Comparison of ENCODE assay signal across 8 mouse cellular contexts in genomic region chr1:37448361-37449095, GRCm38 (mm10). TPM values are rescaled to one million over a fixed set of nuclear protein-coding genes. Genes with fewer than 3 reads are reported as not detected.
DNase-seq lines count a peak whose midpoint lies in the region; ATAC-seq and TF ChIP-seq lines count a peak whose summit lies in the region.

No protein-coding gene starts in this region.

- H3K9ac ChIP-seq in liver, adult 2 months (ENCODE audit: low read depth, low read length), result no peak overlapping the region
- H3K9ac ChIP-seq in liver, embryonic 12.5 days, result no peak overlapping the region
- no peak overlapping the region for H3K9ac ChIP-seq in lung, postnatal 0 days (replicated peaks; ENCODE audit: low read depth)

- no peak for ATAC-seq in liver, embryonic 12.5 days
- no peak for ATAC-seq in lung, postnatal 0 days

- 80% methylated on average over 10 of the region's 10 CpGs for WGBS in liver, adult 2 months
- 67% methylated on average over 10 of the region's 10 CpGs for WGBS in liver, embryonic 12.5 days (ENCODE audit: insufficient replicate concordance)
- 77% methylated on average over 10 of the region's 10 CpGs for WGBS in lung, postnatal 0 days

- H3K4me1 ChIP-seq in liver, adult 2 months (ENCODE audit: control insufficient read depth, insufficient read depth, low read length), result no peaks in the 10 kb centered on the region
- H3K4me1 ChIP-seq in liver, embryonic 12.5 days, result peaks cover 2% of the 10 kb centered on the region; the same call in 1 of the 2 replicates
- H3K4me1 ChIP-seq in lung, postnatal 0 days (ENCODE audit: insufficient read depth, low read depth, low read length), result no peaks in the 10 kb centered on the region

- TF ChIP-seq EP300 in lung, postnatal 0 days (IDR thresholded peaks at IDR 0.05), result no peak

- peak; percentile 36 for DNase-seq in cerebellum, adult 11 months
- DNase-seq in cerebellum, adult 9-11 months, result no peak
- DNase-seq in liver, adult 2 months (ENCODE audit: extremely low read depth, low read depth, low spot score), result no peak
- peak; percentile 69 to 79 for DNase-seq in adrenal gland, postnatal 36 days
- DNase-seq in gastrocnemius, postnatal 4 days (ENCODE audit: low spot score in 2 of 2), result peak; percentile 50 to 65
- peak; percentile 44 for DNase-seq in lung, postnatal 0 days (ENCODE audit: low spot score)
- peak; percentile 61 for DNase-seq in thymus, postnatal 0 days (ENCODE audit: low spot score)

- H3K9me3 ChIP-seq in liver, embryonic 12.5 days (replicated peaks), result no peaks in the 10 kb centered on the region
- no peaks in the 10 kb centered on the region for H3K9me3 ChIP-seq in lung, postnatal 0 days (ENCODE audit: low read length)

- no peak for TF ChIP-seq POLR2A in liver, adult 2 months (IDR thresholded peaks at IDR 0.05; ENCODE audit: extremely low read depth, insufficient read depth, low read length)

- no peaks in the 10 kb centered on the region for H3K27me3 ChIP-seq in liver, adult 2 months (ENCODE audit: control insufficient read depth, insufficient read depth, low read length)
- no peaks in the 10 kb centered on the region for H3K27me3 ChIP-seq in liver, embryonic 12.5 days (replicated peaks)
- no peaks in the 10 kb centered on the region for H3K27me3 ChIP-seq in lung, postnatal 0 days (replicated peaks; ENCODE audit: insufficient read depth, low read length)

- no peaks in the 10 kb centered on the region for H3K79me2 ChIP-seq in liver, adult 2 months (ENCODE audit: control insufficient read depth, insufficient read depth, low read length)

- no peak overlapping the region for H3K27ac ChIP-seq in liver, adult 2 months (replicated peaks; ENCODE audit: insufficient read depth, low read depth, low read length)
- no peak overlapping the region for H3K27ac ChIP-seq in liver, embryonic 12.5 days
- no peak overlapping the region for H3K27ac ChIP-seq in lung, postnatal 0 days (ENCODE audit: low read length)

- peak; percentile 37; the same call in 1 of the 2 replicates for TF ChIP-seq CTCF in liver, adult 2 months (IDR thresholded peaks at IDR 0.05; ENCODE audit: low read depth, low read length)
- peak; percentile 71 for TF ChIP-seq CTCF in lung, postnatal 0 days (IDR thresholded peaks at IDR 0.05)

- H3K4me3 ChIP-seq in liver, adult 2 months (ENCODE audit: insufficient read depth, low read depth, low read length), result no peak overlapping the region
- H3K4me3 ChIP-seq in liver, embryonic 12.5 days, result no peak overlapping the region
- H3K4me3 ChIP-seq in lung, postnatal 0 days (ENCODE audit: low read depth, low read length), result no peak overlapping the region

- H3K4me2 ChIP-seq in liver, embryonic 12.5 days, result no peak overlapping the region
- H3K4me2 ChIP-seq in lung, postnatal 0 days (replicated peaks; ENCODE audit: low read depth, low read length), result no peak overlapping the region

- H3K36me3 ChIP-seq in liver, adult 2 months (ENCODE audit: control insufficient read depth, insufficient read depth, low read length), result no peaks in the 10 kb centered on the region
- H3K36me3 ChIP-seq in liver, embryonic 12.5 days, result peaks cover 2% of the 10 kb centered on the region; the same call in 1 of the 2 replicates
- H3K36me3 ChIP-seq in lung, postnatal 0 days (ENCODE audit: insufficient read depth, low read length), result no peaks in the 10 kb centered on the region

RNA-seq across cellular contexts. Expression of gene Unc50, which starts 18.6 kb away (rescaled TPM):
- 49.3 and 51.4 TPM in 2 replicates for total RNA-seq in liver, adult 2 months (2014; rRNA removed)
- polyA plus RNA-seq in liver, adult 2 months (2012; rRNA removed), result 38.1 and 39.8 TPM in 2 replicates
- 86.4 and 87.2 TPM in 2 replicates for polyA plus RNA-seq in liver, embryonic 12.5 days (2016; fragmentation: Nextera tagmentation; extraction: Ambion mirVana)
- 10 to 100 TPM; 65.1 to 73.8 TPM for total RNA-seq in adrenal gland, postnatal 36 days (2021)
- total RNA-seq in gastrocnemius, postnatal 4 days (2021), result 10 to 100 TPM; 35.0 to 38.9 TPM
- 156 and 177 TPM in 2 replicates for polyA plus RNA-seq in lung, postnatal 0 days (2015; fragmentation: Nextera tagmentation; extraction: Ambion mirVana)
- polyA plus RNA-seq in thymus, postnatal 0 days (2015; fragmentation: Nextera tagmentation; extraction: Ambion mirVana), result 132 and 135 TPM in 2 replicates

RNA-seq across cellular contexts. Expression of gene Coa5, which starts 18.6 kb away (rescaled TPM):
- 41.6 and 47.2 TPM in 2 replicates for total RNA-seq in liver, adult 2 months (2014; rRNA removed)
- 45.8 and 53.2 TPM in 2 replicates for polyA plus RNA-seq in liver, adult 2 months (2012; rRNA removed)
- polyA plus RNA-seq in liver, embryonic 12.5 days (2016; fragmentation: Nextera tagmentation; extraction: Ambion mirVana), result 53.6 TPM in 2 replicates
- total RNA-seq in adrenal gland, postnatal 36 days (2021), result 100 to 1,000 TPM; 103 to 112 TPM
- 10 to 100 TPM; 54.4 to 54.5 TPM for total RNA-seq in gastrocnemius, postnatal 4 days (2021)
- 23.8 and 24.1 TPM in 2 replicates for polyA plus RNA-seq in lung, postnatal 0 days (2015; fragmentation: Nextera tagmentation; extraction: Ambion mirVana)
- polyA plus RNA-seq in thymus, postnatal 0 days (2015; fragmentation: Nextera tagmentation; extraction: Ambion mirVana), result 37.7 and 38.4 TPM in 2 replicates

Comparison
In these comparisons a context has a peak if more than half of its experiments do, and no peak if none do; other contexts are left out.
1. DNase-seq: peak in cerebellum, adult 11 months (single experiment), adrenal gland, postnatal 36 days (2 of 2), gastrocnemius, postnatal 4 days (2 of 2), lung, postnatal 0 days (single experiment) and thymus, postnatal 0 days (single experiment); none in cerebellum, adult 9-11 months (single experiment) and liver, adult 2 months (single experiment).